Mouse (Mus musculus) neural tube, embryonic 15.5 days (tissue): ENCODE measurements around the gene Pcp4l1. TPM values are rescaled to one million over a fixed set of nuclear protein-coding genes. Genes with fewer than 3 reads are reported as not detected.

ENCODE experiments used
- polyA plus RNA-seq: library from polyadenylated mRNA; unstranded; fragments of >200 nt; fragmentation: Nextera tagmentation; extraction: Ambion mirVana; gene quantifications from 2 replicates; pipeline ENCODE4 v1.2.1, GENCODE M21; 2015

The Pcp4l1 gene
- polyA plus RNA-seq, 1 experiment from 2014 or later, result 34.0 TPM

Other genes starting within 250 kb of the Pcp4l1 start
- gene Fcgr2b, start 219.7 kb downstream of the Pcp4l1 start, polyA plus RNA-seq, result 1.1 and 3.2 TPM in 2 replicates
- 0.40 and 0.95 TPM in 2 replicates for gene Fcgr4, start 177.3 kb downstream of the Pcp4l1 start, polyA plus RNA-seq
- 11.5 and 11.8 TPM in 2 replicates for gene Fcgr3, start 131.3 kb downstream of the Pcp4l1 start, polyA plus RNA-seq
- 4.4 and 6.3 TPM in 2 replicates for gene Cfap126, start 82.3 kb downstream of the Pcp4l1 start, polyA plus RNA-seq
- gene Sdhc, start 45.7 kb downstream of the Pcp4l1 start, polyA plus RNA-seq, result 311 and 314 TPM in 2 replicates
- gene Mpz, start 45.6 kb downstream of the Pcp4l1 start, polyA plus RNA-seq, result 8.8 and 11.0 TPM in 2 replicates
- 0.38 and 0.52 TPM in 2 replicates for gene Nr1i3, start 17.7 kb upstream of the Pcp4l1 start, polyA plus RNA-seq
- 51.0 and 60.0 TPM in 2 replicates for gene Tomm40l, start 26.2 kb upstream of the Pcp4l1 start, polyA plus RNA-seq
- gene Apoa2, start 28.8 kb upstream of the Pcp4l1 start, polyA plus RNA-seq, result 11.1 and 12.9 TPM in 2 replicates
- 32.0 and 46.6 TPM in 2 replicates for gene Fcer1g, start 38.1 kb upstream of the Pcp4l1 start, polyA plus RNA-seq
- 3.3 and 3.6 TPM in 2 replicates for gene Adamts4, start 54.2 kb upstream of the Pcp4l1 start, polyA plus RNA-seq
- gene Ndufs2, start 55.1 kb upstream of the Pcp4l1 start, polyA plus RNA-seq, result 237 and 260 TPM in 2 replicates
- gene B4galt3, start 74.1 kb upstream of the Pcp4l1 start, polyA plus RNA-seq, result 90.6 and 97.6 TPM in 2 replicates
- gene Ppox, start 84.9 kb upstream of the Pcp4l1 start, polyA plus RNA-seq, result 42.7 and 48.0 TPM in 2 replicates
- 87.4 and 91.6 TPM in 2 replicates for gene Usp21, start 91.7 kb upstream of the Pcp4l1 start, polyA plus RNA-seq
- 115 and 119 TPM in 2 replicates for gene Ufc1, start 98.8 kb upstream of the Pcp4l1 start, polyA plus RNA-seq
- gene Dedd, start 132.9 kb upstream of the Pcp4l1 start, polyA plus RNA-seq, result 44.1 and 49.9 TPM in 2 replicates
- 53.0 and 53.1 TPM in 2 replicates for gene Nit1, start 149.4 kb upstream of the Pcp4l1 start, polyA plus RNA-seq
- 146 and 162 TPM in 2 replicates for gene Pfdn2, start 149.4 kb upstream of the Pcp4l1 start, polyA plus RNA-seq
- gene Klhdc9, start 164.5 kb upstream of the Pcp4l1 start, polyA plus RNA-seq, result 4.0 and 4.1 TPM in 2 replicates
- 3.7 and 5.6 TPM in 2 replicates for gene Nectin4, start 173.8 kb upstream of the Pcp4l1 start, polyA plus RNA-seq
- gene Arhgap30, start 192.7 kb upstream of the Pcp4l1 start, polyA plus RNA-seq, result 0.88 and 6.0 TPM in 2 replicates
- gene Usf1, start 215.0 kb upstream of the Pcp4l1 start, polyA plus RNA-seq, result 131 and 149 TPM in 2 replicates
- 4.9 and 6.2 TPM in 2 replicates for gene Tstd1, start 222.6 kb upstream of the Pcp4l1 start, polyA plus RNA-seq
- 11.8 and 27.5 TPM in 2 replicates for gene F11r, start 241.3 kb upstream of the Pcp4l1 start, polyA plus RNA-seq